Mouse (Mus musculus) lung, embryonic 16.5 days (tissue): ENCODE data around the gene Tra2a. TPM values are rescaled to one million over a fixed set of nuclear protein-coding genes. Genes with fewer than 3 reads are reported as not detected.

Source experiments
- ATAC-seq: fragments of 200-750 bp; cut with Nextera tagmentation; 2 replicates; pipeline ENCODE4 v1.8.0; 2017; ENCODE audit warnings: low read depth, mild to moderate bottlenecking, moderate library complexity
- H3K27ac ChIP-seq: fragments of 300-500 bp; sonication (generic); 2 replicates; pipeline ENCODE4 v1.5.1; 2014; ENCODE audit warnings: mild to moderate bottlenecking, control low read depth, low read length
- H3K27me3 ChIP-seq: fragments of 300-500 bp; sonication (generic); 2 replicates; pipeline ENCODE4 v1.6.1; 2014; ENCODE audit warnings: low read depth, low read length, mixed read lengths; ENCODE audit not compliant: control insufficient read depth, insufficient read depth
- H3K36me3 ChIP-seq: fragments of 300-500 bp; sonication (generic); 2 replicates; pipeline ENCODE4 v1.6.1; 2014; ENCODE audit warnings: low read length; ENCODE audit not compliant: control insufficient read depth, insufficient read depth
- H3K4me1 ChIP-seq: fragments of 300-500 bp; sonication (generic); replicated peaks from 2 replicates; pipeline ENCODE4 v1.6.1; 2014; ENCODE audit warnings: low read length, mixed read lengths; ENCODE audit not compliant: control insufficient read depth, insufficient read depth
- H3K4me2 ChIP-seq: fragments of 300-500 bp; sonication (generic); 2 replicates; pipeline ENCODE4 v1.6.1; 2014; ENCODE audit warnings: low read depth, low read length, control low read depth
- H3K4me3 ChIP-seq: fragments of 300-500 bp; sonication (generic); 2 replicates; pipeline ENCODE4 v1.5.1; 2014; ENCODE audit warnings: mild to moderate bottlenecking, low read length, control low read depth
- H3K9ac ChIP-seq: fragments of 300-500 bp; sonication (generic); 2 replicates; pipeline ENCODE4 v1.6.1; 2014; ENCODE audit warnings: low read length, control low read depth
- H3K9me3 ChIP-seq: fragments of 300-500 bp; sonication (generic); 2 replicates; pipeline ENCODE4 v1.6.1; 2016; ENCODE audit warnings: low read length; ENCODE audit not compliant: control insufficient read depth
- WGBS: fragments of 180-500 bp; shearing (Covaris S2); extraction: QIAGEN DNeasy Blood & Tissue Kit; methylation state at CpG from one replicate; pipeline ENCODE4 v1.1.7; 2014; 5-methylcytosine and 5-hydroxymethylcytosine counted together
- polyA plus RNA-seq: library from polyadenylated mRNA; unstranded; fragments of >200 nt; fragmentation: Nextera tagmentation; extraction: Ambion mirVana; gene quantifications from 2 replicates; pipeline ENCODE4 v1.2.1, GENCODE M21; 2015

Gene Tra2a
- polyA plus RNA-seq, 1 experiment from 2014 or later = 111 TPM

GRCm38 (mm10) chr6:49215748-49216585, 47.9 kb downstream of the Tra2a start:
- Histone ChIP-seq H3K9ac (peak overlapping the region; percentile 95), H3K27ac (peak overlapping the region; percentile 99), H3K4me3 (peak overlapping the region; percentile 89), H3K27me3 (0 out of 2 replicates have a peak, but pooled peaks cover 3% of the 10 kb centered on the region), H3K9me3 (no peaks in the 10 kb centered on the region; the same call in 1 of the 2 replicates), H3K4me2 (peak overlapping the region; percentile 80), H3K36me3 (no peaks in the 10 kb centered on the region), H3K4me1 (peaks cover 18% of the 10 kb centered on the region)
- peak; percentile 6 for ATAC-seq
- WGBS = 3% methylated on average over 14 of the region's 14 CpGs

GRCm38 (mm10) chr6:49214928-49215747, 48.7 kb downstream of the Tra2a start, which contains the start of gene Igf2bp3:
Gene Igf2bp3, minus strand, starts transcription at chr6:49214957.
- Histone ChIP-seq H3K9ac (peak within 1 kb of the TSS; percentile 95), H3K27me3 (0 out of 2 replicates have a peak, but pooled peaks cover 3% of the 10 kb centered on the region), H3K4me1 (peaks cover 27% of the 10 kb centered on the region), H3K4me2 (peak within 1 kb of the TSS; percentile 80), H3K36me3 (no peaks in the 10 kb centered on the region), H3K9me3 (no peaks in the 10 kb centered on the region), H3K27ac (peak within 1 kb of the TSS; percentile 99), H3K4me3 (peak within 1 kb of the TSS; percentile 89)
- WGBS = under 1% methylated on average over 60 of the region's 68 CpGs
- peak; percentile 85 for ATAC-seq

DNA sequence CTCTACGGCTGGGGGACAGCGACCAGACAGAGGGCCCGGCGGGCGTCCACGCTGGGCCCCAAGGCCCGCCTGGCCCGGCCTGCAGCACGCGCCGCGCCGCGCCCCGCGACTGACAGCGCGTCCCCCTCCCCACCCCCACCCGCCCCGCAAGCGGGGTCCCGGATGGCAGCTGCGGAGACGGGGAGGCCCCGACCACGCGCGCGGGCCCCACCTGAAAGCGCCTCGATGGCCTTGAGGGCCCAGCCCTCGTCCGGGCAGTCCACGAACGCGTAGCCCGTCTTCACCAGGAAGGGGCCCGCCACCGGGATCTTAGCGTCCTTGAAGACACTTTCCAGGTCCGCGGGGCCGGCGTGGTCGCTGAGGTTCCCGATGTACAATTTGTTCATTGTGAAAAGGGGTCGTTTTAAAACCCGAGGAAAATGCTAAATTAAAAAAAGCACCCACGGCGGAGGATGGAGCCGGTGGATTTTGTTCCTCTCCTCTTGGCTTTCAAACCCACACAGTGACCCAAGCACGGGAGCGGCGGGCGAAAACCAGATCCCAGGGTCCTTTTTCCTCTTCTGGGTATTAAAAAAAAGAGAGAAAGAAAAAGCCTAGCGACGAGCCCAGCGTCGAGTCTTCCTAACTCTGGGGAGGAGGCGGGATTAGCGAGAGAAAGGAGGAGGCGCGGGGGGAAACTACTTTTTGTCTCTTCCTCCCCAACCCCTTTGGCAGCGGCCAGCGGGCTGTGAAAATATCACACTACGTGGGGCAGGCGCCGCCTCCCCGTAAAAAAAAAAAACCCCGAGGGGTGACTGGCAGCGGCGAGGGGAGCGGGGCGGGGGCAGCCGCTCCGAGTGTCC, 49.5 kb downstream of the Tra2a start:
- Histone ChIP-seq H3K4me3 (peak overlapping the region; percentile 89), H3K9me3 (no peaks in the 10 kb centered on the region), H3K4me2 (peak overlapping the region; percentile 80), H3K9ac (peak overlapping the region; percentile 95), H3K4me1 (peaks cover 32% of the 10 kb centered on the region), H3K36me3 (no peaks in the 10 kb centered on the region), H3K27me3 (no peaks in the 10 kb centered on the region), H3K27ac (peak overlapping the region; percentile 99)
- ATAC-seq = peak; percentile 24
- under 1% methylated on average over 73 of the region's 76 CpGs for WGBS

- no peak for ATAC-seq
- Histone ChIP-seq H3K27ac (peak overlapping the region; percentile 99), H3K36me3 (no peaks in the 10 kb centered on the region), H3K27me3 (no peaks in the 10 kb centered on the region), H3K9me3 (no peaks in the 10 kb centered on the region), H3K4me2 (peak overlapping the region; percentile 80), H3K4me1 (peaks cover 38% of the 10 kb centered on the region), H3K9ac (peak overlapping the region; percentile 95), H3K4me3 (peak overlapping the region; percentile 89)
- WGBS = under 1% methylated on average over 27 of the region's 50 CpGs
Measured at GRCm38 (mm10) chr6:49213581-49214085, 50.2 kb downstream of the Tra2a start.

DNA sequence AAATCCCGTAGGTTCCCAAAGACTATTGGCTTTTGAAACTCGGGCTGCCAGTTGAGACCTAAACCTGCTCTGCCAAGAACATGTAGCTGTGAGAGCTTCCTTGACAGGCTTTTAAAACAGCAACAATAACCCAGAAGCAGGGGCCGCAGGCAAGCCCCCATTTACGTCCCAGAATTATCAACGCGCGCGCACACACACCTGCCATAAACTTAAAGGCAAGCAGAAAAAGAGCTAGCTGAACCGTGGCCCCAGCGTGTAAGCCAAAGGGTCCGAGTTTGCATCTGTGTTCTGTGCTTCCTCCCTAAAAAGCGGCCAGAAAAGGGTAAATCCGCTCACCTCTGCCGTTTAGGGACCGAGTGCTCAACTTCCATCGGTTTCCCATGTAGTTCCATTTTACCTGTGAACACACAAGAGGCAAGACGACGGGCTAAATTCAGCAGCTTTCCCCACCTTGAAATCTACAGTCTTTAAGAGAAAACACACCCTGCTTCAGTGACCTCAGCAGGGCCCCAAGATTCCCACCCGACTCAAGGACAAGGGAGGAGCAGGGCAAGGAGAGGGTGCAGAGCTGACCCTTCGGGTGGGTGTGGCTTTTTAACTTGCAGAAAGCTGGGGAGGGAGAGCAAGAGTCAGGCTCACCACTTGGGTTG, 50.8 kb downstream of the Tra2a start:
- Histone ChIP-seq H3K27me3 (no peaks in the 10 kb centered on the region), H3K27ac (peak overlapping the region; percentile 99), H3K9me3 (no peaks in the 10 kb centered on the region), H3K4me1 (peaks cover 41% of the 10 kb centered on the region), H3K4me3 (peak overlapping the region; percentile 89), H3K36me3 (no peaks in the 10 kb centered on the region), H3K4me2 (peak overlapping the region; percentile 80), H3K9ac (peak overlapping the region; percentile 95)
- WGBS = 5% methylated on average over 20 of the region's 20 CpGs
- ATAC-seq = no peak

DNA sequence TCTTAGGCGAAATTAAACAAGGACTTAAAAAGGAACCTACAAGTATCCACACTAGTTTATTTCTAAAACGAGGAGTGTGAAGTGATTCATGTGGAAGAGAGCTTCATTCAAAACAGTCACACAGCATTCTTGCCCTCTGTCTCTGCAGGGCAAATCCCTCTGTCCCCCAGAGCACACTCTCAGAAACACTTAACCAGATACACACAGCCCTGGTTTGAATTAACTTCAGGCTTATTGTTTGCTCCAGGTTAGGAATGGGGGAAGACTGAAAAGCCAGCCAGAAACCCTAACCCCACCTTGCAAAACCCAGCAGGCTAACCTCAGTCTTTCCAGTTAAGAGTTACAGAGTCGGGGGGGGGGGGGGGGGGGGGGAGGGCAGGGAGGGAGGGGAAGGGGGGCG, 51.7 kb downstream of the Tra2a start:
- Histone ChIP-seq H3K9me3 (no peaks in the 10 kb centered on the region), H3K4me2 (peak overlapping the region; percentile 80), H3K4me1 (peaks cover 41% of the 10 kb centered on the region), H3K27me3 (no peaks in the 10 kb centered on the region), H3K36me3 (no peaks in the 10 kb centered on the region), H3K9ac (no peak overlapping the region; the same call in 1 of the 2 replicates), H3K27ac (peak overlapping the region; percentile 7; the same call in 1 of the 2 replicates), H3K4me3 (peak overlapping the region; percentile 2; the same call in 1 of the 2 replicates)
- 24% methylated on average over 3 of the region's 4 CpGs for WGBS
- ATAC-seq = no peak

DNA sequence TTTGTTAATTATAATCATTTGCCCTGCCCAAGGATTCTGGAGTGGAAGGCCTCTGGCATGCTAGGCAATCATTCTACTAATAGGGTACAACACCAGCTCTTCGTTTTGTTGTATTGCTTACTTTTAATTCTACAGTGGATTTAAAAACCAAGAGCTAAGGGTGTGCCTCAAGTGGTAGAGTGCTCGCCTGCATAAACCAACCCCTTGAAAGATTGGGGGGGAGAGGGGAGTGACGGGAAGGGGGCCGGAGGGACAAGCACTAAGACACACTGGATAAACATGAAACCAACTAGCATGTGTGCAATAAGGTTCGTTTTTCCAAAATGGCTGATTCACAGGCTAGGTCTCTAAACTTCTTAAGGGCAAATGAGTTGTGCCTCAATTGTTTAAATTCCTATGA, 52.2 kb downstream of the Tra2a start:
- ATAC-seq = no peak
- no peak overlapping the region for H3K9ac ChIP-seq
- no peaks in the 10 kb centered on the region for H3K27me3 ChIP-seq
- H3K36me3 ChIP-seq = no peaks in the 10 kb centered on the region
- 0 out of 2 replicates have a peak overlapping the region, but pooled peaks have one; percentile 1 for H3K4me3 ChIP-seq
- no peaks in the 10 kb centered on the region for H3K9me3 ChIP-seq
- peak overlapping the region; percentile 44; the same call in 1 of the 2 replicates for H3K27ac ChIP-seq
- H3K4me2 ChIP-seq = no peak overlapping the region; the same call in 1 of the 2 replicates
- 28% methylated on average over 5 of the region's 5 CpGs for WGBS
- H3K4me1 ChIP-seq = peaks cover 41% of the 10 kb centered on the region
